Mouse (Mus musculus) splenic B cell, adult 2 months (primary cell): ENCODE measurements around the gene Plin2.

Experiments
- DNase-seq: peaks from one replicate; pipeline ENCODE4 v3.0.0-alpha.2; 2011; ENCODE audit warnings: low read depth, low spot score
- H3K27me3 ChIP-seq: 2 replicates; pipeline ENCODE4 v1.6.1; 2012; ENCODE audit warnings: mild to moderate bottlenecking, low read length, moderate library complexity, mixed read lengths; ENCODE audit not compliant: control insufficient read depth, poor library complexity, insufficient read depth, severe bottlenecking
- H3K36me3 ChIP-seq: 2 replicates; pipeline ENCODE4 v1.6.1; 2012; ENCODE audit warnings: mild to moderate bottlenecking, low read length, moderate library complexity, mixed read lengths; ENCODE audit not compliant: control insufficient read depth, poor library complexity, insufficient read depth, severe bottlenecking

Gene Plin2

DNA sequence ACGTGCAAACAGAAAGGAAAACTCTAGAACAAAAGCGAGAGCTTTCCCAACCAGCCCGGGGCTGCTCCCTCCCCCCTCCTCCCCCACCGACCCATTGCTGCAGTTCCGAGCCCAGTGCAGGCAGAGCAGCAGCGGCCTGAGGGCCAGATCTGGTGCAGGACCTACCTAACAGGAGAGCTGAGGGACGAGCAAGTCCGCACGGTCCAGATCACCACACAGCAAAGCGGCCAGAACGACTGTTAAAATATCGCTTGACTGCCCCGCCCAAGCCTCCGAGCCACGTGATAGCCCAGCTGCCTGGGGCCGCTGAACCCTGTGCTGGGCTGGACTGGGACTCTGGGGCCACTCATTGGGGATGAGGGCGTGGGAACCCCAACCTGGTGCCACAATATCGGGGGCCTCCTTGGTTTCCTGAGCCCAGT is at the start of gene Plin2:
Plin2 (minus strand) TSS at position 281 of the 422 bp plus-strand sequence.
- Histone ChIP-seq H3K27me3 (no peaks in the 10 kb centered on the region), H3K36me3 (no peaks in the 10 kb centered on the region)
- peak; percentile 37 for DNase-seq

DNA sequence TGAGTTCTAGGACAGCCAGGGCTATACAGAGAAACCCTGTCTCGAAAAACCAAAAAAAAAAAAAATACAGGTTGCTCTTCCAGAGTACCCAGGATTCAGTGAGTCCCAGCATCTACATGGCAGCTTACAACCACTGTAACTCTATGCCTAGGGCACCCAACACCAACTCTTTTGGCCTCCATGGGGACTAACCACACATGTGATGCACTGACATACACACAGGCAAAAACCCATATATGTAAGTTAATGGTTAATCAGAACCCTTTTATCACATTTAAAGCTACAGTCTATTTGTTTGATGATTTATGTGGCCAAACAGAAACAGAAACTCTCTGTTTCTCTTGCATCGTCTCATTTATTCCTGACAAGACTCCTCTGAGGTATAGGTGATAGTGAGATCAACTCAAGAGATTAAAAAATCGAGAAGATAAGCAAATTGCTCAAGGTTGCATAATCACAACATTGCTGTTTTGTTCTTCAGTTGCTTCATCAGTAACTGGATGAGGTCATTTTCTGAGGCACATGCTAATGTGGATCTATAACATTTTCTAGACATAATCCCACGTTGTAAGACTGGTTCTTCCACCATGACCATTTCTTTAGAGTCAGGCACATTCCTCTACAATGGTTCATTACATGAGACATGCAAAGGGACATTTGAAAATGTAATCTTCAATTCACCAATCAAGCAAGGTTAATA is 49.2 kb upstream of the Plin2 start:
- Histone ChIP-seq H3K27me3 (no peaks in the 10 kb centered on the region), H3K36me3 (no peaks in the 10 kb centered on the region)
- no peak for DNase-seq

DNA sequence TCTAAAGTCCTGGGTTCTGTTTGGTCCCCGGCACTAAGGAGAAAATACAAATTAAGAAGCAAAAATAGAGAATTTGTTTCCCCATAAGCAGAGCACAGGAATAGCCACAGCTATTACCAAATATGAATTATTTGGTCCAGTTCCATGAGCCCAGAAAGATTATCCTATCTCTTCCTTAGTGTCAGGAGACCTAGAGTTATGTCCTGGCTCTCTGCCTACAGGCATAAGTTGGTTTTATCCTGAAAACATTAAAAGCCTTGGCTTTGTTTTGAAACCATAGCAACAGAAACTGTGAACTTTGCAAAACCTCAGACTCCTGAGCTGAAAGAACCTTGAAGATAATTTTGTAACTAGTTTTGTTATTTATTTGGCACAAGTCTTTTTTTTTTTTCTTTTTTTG is 47.3 kb upstream of the Plin2 start:
- DNase-seq = no peak
- no peaks in the 10 kb centered on the region for H3K36me3 ChIP-seq
- no peaks in the 10 kb centered on the region for H3K27me3 ChIP-seq

DNA sequence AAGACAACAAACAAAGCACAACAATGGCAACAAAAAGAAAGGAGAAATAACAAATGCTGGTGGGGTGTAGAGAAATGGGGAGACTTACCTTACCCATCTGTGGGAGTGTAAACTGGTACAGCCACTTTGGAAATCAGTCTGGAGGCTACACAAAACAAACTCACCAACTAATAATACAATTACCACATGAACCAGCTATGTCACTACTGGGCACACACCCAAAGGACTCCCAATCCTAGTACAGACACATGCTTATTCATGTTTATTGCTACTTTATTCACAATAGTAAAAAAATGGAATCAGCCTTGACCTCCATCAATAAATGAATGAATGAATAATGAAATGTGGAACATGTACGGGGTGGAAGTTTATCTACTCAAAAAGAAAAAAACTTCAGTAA is 45.5 kb upstream of the Plin2 start:
- Histone ChIP-seq H3K36me3 (no peaks in the 10 kb centered on the region), H3K27me3 (no peaks in the 10 kb centered on the region)
- no peak for DNase-seq

DNA sequence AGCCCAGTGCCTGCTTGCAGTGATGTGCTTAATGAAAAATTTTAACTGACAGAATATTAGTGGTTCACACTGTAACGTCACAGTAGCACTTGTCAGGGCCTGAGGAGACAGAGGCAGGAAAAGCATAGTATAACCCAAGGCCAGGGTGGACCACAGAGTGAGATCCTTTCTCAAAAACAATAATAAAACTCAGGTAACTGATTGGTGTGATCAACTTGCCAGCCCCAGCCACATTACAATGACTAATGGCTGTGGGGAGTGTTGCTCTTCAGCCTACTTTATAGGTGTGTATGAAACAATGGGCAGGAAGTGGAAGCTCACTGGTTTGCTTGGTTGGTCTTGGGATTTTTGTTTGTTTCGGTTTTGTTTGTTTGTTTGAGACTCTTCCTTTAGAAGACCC is 43.7 kb upstream of the Plin2 start:
- no peaks in the 10 kb centered on the region for H3K36me3 ChIP-seq
- no peaks in the 10 kb centered on the region; the same call in 1 of the 2 replicates for H3K27me3 ChIP-seq
- DNase-seq = no peak

DNA sequence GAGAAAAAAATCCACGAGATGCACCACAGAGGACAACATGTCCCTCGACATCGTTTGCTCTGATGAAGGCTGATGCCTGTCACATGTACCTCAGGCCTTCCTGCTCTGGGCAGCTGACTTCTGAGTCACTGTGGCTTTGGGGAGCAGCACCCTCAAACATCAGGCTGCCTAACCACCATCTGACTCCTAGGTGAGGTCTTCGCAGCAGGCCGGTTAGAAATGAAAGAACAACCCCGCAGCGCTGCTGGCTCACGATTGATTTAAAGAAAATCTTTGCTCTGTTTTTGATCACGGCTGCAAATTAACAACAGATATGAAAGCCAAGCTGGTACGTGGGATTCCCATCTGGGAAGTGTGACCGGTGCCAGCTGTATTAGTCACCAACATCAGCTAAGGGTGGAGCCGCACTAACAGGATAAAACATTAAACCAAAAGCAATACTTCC is 42.9 kb upstream of the Plin2 start:
- H3K27me3 ChIP-seq = no peaks in the 10 kb centered on the region; the same call in 1 of the 2 replicates
- DNase-seq = no peak
- H3K36me3 ChIP-seq = no peaks in the 10 kb centered on the region

DNA sequence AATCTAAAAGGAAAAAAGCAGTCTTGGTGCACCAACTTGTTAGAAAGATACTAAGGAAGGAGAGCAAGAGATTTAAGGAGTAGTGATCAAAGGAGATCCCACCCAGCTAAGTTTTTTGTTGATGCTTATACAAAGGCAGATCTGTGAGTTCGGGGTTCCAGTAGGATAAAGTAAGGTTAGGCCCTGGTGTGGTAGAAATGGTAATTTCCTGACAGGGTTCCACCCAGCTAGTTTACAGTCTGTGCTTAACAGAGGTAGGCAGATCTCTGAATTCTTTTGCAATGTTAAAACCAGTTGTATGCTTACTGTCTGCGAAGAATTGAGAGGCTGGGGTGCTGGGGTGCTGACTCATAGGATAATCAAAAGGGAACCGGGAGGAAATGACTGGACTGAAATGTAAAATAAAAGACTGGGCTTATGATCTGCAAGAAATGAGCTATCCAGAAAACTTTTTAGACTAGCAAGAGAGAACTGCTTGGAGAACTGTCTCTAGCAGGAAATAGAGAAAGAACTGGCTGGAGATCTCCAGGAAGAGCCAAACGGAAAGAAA is 40.9 kb upstream of the Plin2 start:
- no peaks in the 10 kb centered on the region for H3K36me3 ChIP-seq
- H3K27me3 ChIP-seq = no peaks in the 10 kb centered on the region; the same call in 1 of the 2 replicates
- no peak for DNase-seq

DNA sequence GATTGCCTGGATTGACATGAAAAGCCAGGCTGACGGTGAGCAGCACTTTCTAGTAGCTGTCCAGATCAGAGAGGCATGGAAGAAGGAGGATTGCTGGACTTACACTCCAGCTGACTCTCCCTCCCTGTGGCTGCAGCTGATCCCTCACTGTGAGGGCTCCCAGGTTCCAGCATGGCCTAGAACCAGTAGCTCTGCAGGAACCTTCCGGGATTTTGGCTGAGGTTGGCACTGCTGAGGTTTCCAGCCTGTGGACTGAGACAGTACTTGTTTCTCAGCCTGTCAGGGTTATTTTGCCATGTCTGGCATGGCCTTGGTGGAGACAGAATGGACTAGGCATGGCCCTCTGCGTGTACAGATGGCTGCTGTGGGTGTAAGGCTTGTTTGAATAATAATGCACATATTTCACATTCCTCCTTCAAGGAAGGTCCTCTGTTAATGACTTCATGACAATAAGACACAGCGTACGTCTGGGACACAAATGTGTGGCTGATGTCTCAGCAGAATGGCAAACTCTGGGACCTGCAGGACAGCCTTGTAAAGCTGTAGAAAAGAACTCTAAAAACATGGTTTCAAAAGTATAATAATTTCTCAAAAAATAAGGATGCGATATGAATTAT is 40.3 kb upstream of the Plin2 start:
- H3K36me3 ChIP-seq = no peaks in the 10 kb centered on the region

DNA sequence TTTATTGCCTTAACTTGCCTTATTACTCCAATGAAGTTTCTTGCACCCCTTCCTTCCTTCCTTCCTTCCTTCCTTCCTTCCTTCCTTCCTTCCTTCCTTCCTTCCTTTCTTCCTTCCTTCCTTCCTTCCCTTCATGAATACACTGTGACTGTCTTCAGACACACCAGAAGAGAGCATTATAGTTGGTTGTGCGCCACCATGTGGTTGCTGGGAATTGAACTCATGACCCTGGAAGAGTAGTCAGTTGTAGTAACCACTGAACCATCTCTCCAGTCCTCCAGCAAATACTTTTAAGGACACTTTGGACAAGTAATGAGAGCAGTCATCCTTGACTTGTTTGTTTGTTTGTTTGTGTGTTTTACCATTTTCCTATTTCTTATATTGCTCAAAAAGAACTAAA is 38.9 kb upstream of the Plin2 start:
- Histone ChIP-seq H3K27me3 (no peaks in the 10 kb centered on the region; the same call in 1 of the 2 replicates), H3K36me3 (no peaks in the 10 kb centered on the region)
- no peak for DNase-seq

More for the DNA sequence above, 40.3 kb upstream of the Plin2 start:
- H3K27me3 ChIP-seq = no peaks in the 10 kb centered on the region; the same call in 1 of the 2 replicates
- DNase-seq = no peak

DNA sequence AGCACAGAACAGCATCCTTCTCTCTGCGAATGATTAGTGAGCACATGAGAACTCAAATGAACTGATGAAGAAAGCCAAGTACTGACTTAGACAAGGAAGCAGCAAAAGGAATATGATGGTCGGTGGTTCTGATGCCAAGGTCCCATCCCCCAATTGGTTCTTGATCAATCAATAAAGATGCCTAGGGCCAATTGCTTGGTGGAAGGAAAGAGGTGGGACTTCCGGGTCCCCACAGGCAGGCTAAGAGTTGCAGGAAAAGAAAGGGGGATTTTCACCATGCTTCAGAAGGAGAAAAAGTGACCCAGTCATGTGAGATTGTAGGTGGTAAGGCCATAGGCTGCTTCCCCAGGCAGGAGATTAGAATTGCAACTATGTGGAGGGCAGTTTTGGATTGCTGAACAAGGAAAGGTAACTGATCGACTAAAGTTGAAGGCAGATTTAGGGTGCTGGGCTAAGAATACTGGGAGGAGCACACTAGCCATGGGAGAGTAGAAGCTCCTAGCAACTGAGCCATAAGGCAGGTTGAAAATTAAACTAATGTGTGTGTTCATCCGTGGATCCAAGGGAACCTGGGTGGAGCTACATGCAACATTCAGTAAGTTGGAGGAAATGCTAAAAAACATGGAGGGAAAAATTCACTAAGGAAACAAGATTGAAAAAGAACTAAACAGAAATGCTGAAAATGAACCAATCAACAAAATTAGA is 29.5 kb upstream of the Plin2 start:
- no peak for DNase-seq
- H3K36me3 ChIP-seq = no peaks in the 10 kb centered on the region
- H3K27me3 ChIP-seq = no peaks in the 10 kb centered on the region

DNA sequence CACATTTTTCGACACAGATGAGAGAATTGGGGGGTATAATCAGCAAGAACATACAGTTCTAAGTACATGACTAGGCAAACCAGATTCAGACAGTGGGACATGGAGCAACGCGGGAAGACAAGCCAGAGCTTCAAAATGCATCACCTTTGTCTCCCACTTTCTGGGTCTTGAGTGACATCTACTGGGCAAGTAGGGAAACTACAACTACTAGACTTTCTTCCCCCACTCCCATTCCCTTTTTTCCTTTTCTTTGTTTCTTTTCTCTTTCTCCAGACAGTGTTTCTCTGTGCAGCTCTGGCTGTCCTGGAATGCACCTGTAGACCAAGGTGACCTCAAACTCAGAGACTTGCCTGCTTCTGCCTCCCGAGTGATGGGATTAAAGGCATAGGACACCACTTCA is 27.0 kb upstream of the Plin2 start:
- DNase-seq = peak; percentile 66
- H3K36me3 ChIP-seq = no peaks in the 10 kb centered on the region
- no peaks in the 10 kb centered on the region for H3K27me3 ChIP-seq

DNA sequence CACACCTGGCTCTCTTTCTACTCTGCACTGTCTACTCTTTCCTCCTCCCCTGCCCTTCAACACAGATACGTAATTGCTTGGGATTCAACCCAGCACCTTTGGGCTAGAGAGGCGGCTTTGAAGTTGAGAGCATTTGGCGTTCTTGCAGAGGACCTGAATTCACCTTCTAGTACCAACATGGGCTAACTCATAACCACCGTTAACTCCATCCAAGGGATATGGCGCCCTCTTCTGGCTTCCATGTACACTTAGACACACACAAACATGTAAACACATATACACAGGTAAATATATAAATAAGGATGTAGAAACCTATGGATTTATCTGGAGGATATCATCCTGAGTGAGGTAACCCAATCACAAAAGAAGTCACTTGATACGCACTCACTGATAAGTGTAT is 25.2 kb upstream of the Plin2 start:
- no peaks in the 10 kb centered on the region for H3K36me3 ChIP-seq
- no peaks in the 10 kb centered on the region for H3K27me3 ChIP-seq
- peak; percentile 36 for DNase-seq

DNA sequence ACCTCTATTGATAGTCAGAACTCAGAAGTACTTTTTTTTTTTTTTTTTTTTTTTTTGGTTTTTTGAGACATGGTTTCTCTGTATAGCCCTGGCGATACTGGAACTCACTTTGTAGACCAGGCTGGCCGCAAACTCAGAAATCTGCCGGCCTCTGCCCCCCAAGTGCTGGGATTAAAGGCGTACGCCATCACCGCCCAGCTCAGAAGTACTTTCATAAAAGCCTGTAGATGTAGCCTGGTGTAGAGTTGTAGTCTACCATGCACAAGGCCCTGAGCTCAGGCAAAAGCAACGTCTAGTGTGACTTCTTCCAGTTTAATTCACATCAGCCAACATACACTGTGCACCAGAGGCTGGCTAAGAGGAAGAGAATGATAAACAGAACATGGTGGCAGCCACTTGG is 23.1 kb upstream of the Plin2 start:
- Histone ChIP-seq H3K27me3 (no peaks in the 10 kb centered on the region), H3K36me3 (no peaks in the 10 kb centered on the region)
- DNase-seq = no peak

DNA sequence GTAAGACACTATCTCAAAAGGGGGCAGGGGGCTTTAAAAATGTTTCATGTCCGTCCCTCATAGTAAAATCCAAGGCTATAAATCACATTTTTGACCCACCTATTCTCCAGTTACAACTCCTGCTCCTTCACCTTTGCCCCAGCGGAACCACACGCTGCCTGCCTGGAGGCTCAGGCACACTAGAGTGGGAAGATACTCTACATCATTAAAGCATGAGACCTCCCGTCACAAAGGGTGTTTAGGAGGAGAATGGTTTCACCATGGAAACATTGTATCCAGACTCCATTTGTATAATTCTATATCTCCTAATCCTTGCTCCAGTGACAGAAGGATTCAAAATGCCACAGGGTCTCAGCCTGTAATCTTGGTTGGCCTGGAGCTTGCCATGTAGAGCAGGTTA is 21.4 kb upstream of the Plin2 start:
- Histone ChIP-seq H3K36me3 (no peaks in the 10 kb centered on the region), H3K27me3 (no peaks in the 10 kb centered on the region)
- no peak for DNase-seq

DNA sequence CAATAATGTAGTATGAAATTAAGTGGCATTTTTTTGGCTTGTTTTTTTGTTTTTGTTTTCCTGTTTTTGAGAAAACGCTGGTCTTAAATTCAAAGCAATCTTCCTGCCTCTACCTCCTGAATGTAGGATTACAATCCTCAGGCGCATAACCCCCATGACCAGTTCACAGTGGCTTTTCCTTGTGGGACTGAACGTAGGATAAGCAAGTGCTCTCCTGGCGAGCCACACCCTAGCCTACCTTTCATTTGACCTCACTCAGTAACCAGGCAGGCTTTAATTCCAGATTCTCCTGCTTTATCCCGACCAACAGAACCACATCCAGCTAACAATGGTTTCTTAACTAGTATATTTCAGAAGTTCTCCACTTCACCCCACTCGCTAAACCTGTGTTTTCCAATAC is 20.9 kb upstream of the Plin2 start:
- Histone ChIP-seq H3K27me3 (no peaks in the 10 kb centered on the region), H3K36me3 (no peaks in the 10 kb centered on the region)
- DNase-seq = no peak
